Mouse (Mus musculus) small intestine, adult 2 months (tissue): Measurements from ENCODE around the gene N4bp3. TPM values are rescaled to one million over a fixed set of nuclear protein-coding genes. Genes with fewer than 3 reads are reported as not detected.

ENCODE experiments used
- H3K27ac ChIP-seq: fragments of 200-500 bp; 2 replicates; pipeline ENCODE4 v1.5.1; 2012; ENCODE audit warnings: low read depth, low read length, control low read depth, inconsistent platforms; ENCODE audit not compliant: insufficient read depth
- H3K27me3 ChIP-seq: fragments of 200-500 bp; 2 replicates; pipeline ENCODE4 v1.6.1; 2012; ENCODE audit warnings: mild to moderate bottlenecking, moderate library complexity, low read length, inconsistent platforms; ENCODE audit not compliant: control insufficient read depth, insufficient read depth
- H3K36me3 ChIP-seq: fragments of 200-500 bp; 2 replicates; pipeline ENCODE4 v1.6.1; 2012; ENCODE audit warnings: mild to moderate bottlenecking, low read length, control low read depth, inconsistent platforms; ENCODE audit not compliant: control insufficient read depth, insufficient read depth
- H3K4me1 ChIP-seq: fragments of 200-500 bp; 2 replicates; pipeline ENCODE4 v1.6.1; 2012; ENCODE audit warnings: low read length, inconsistent platforms, mixed read lengths; ENCODE audit not compliant: control insufficient read depth, insufficient read depth, insufficient read length
- H3K4me3 ChIP-seq: fragments of 200-500 bp; 2 replicates; pipeline ENCODE4 v1.5.1; 2012; ENCODE audit warnings: low read depth, mild to moderate bottlenecking, control low read depth, inconsistent platforms, low read length, moderate library complexity
- CTCF ChIP-seq: fragments of 200-500 bp; IDR thresholded peaks from 2 replicates; pipeline ENCODE4 v1.5.1; 2012; ENCODE audit warnings: low read depth, mild to moderate bottlenecking, control low read depth, inconsistent platforms, low read length, moderate library complexity, mixed read lengths; ENCODE audit not compliant: insufficient replicate concordance, insufficient read length; ENCODE audit errors: extremely low read depth
- POLR2A ChIP-seq: fragments of 200-500 bp; IDR thresholded peaks from 2 replicates; pipeline ENCODE4 v1.6.1; 2012; ENCODE audit warnings: low read depth, mild to moderate bottlenecking, control low read depth, inconsistent platforms, low read length, moderate library complexity
- WGBS: fragments of 180-500 bp; shearing (Covaris S2); methylation state at CpG from one replicate; pipeline ENCODE4 v1.1.7; 2018; 5-methylcytosine and 5-hydroxymethylcytosine counted together
- polyA plus RNA-seq: library from polyadenylated mRNA; depleted of rRNA; stranded (reverse); fragments of >200 nt; gene quantifications from 2 replicates; pipeline ENCODE4 v1.2.3, GENCODE M21; 2012

The N4bp3 gene
- polyA plus RNA-seq, 1 experiment, result 5.0 TPM

- TF ChIP-seq CTCF (no peak), POLR2A (no peak)
- Histone ChIP-seq H3K4me1 (peaks cover 4% of the 10 kb centered on the region), H3K27me3 (no peaks in the 10 kb centered on the region), H3K36me3 (peaks cover 8% of the 10 kb centered on the region), H3K4me3 (no peak overlapping the region; the same call in 1 of the 2 replicates), H3K27ac (peak overlapping the region; percentile 94)
- 21% methylated on average over 3 of the region's 3 CpGs for WGBS
These were observed 41.3 kb downstream of the N4bp3 start for GRCm38 (mm10) chr11:51609266-51609909.

GRCm38 (mm10) chr11:51607096-51607738 is 43.4 kb downstream of the N4bp3 start:
- 2% methylated on average over 15 of the region's 15 CpGs for WGBS
- H3K27me3 ChIP-seq, result no peaks in the 10 kb centered on the region
- H3K27ac ChIP-seq, result peak overlapping the region; percentile 73
- H3K36me3 ChIP-seq, result peaks cover 27% of the 10 kb centered on the region
- no peak for TF ChIP-seq CTCF
- H3K4me3 ChIP-seq, result peak overlapping the region; percentile 88
- H3K4me1 ChIP-seq, result peaks cover 3% of the 10 kb centered on the region

GRCm38 (mm10) chr11:51606447-51607095 is 44.1 kb downstream of the N4bp3 start, which contains the start of gene Hnrnpab:
Hnrnpab (minus strand) TSS chr11:51606847.
- WGBS, result under 1% methylated on average over 91 of the region's 91 CpGs
- Histone ChIP-seq H3K4me3 (peak within 1 kb of the TSS; percentile 88), H3K4me1 (peaks cover 3% of the 10 kb centered on the region), H3K27ac (peak within 1 kb of the TSS; percentile 79), H3K36me3 (peaks cover 33% of the 10 kb centered on the region), H3K27me3 (no peaks in the 10 kb centered on the region)
- TF ChIP-seq POLR2A (peak; percentile 99), CTCF (no peak)

- peak overlapping the region; percentile 79 for H3K27ac ChIP-seq
- peaks cover 3% of the 10 kb centered on the region for H3K4me1 ChIP-seq
- TF ChIP-seq POLR2A (peak; percentile 72), CTCF (no peak)
- H3K27me3 ChIP-seq, result no peaks in the 10 kb centered on the region
- H3K36me3 ChIP-seq, result peaks cover 40% of the 10 kb centered on the region
- WGBS, result under 1% methylated on average over 81 of the region's 81 CpGs
- peak overlapping the region; percentile 88 for H3K4me3 ChIP-seq
These were observed 44.8 kb downstream of the N4bp3 start for GRCm38 (mm10) chr11:51605602-51606446.

GRCm38 (mm10) chr11:51602253-51602652 is 48.4 kb downstream of the N4bp3 start:
- Histone ChIP-seq H3K4me3 (no peak overlapping the region), H3K36me3 (peaks cover 74% of the 10 kb centered on the region), H3K27ac (no peak overlapping the region), H3K4me1 (no peaks in the 10 kb centered on the region), H3K27me3 (no peaks in the 10 kb centered on the region)
- TF ChIP-seq CTCF, result no peak
- TF ChIP-seq POLR2A, result no peak
- WGBS, result 69% methylated on average over 3 of the region's 3 CpGs

GRCm38 (mm10) chr11:51597553-51597952 is 53.1 kb downstream of the N4bp3 start:
- H3K4me3 ChIP-seq, result no peak overlapping the region
- 69% methylated on average over 2 of the region's 2 CpGs for WGBS
- H3K27ac ChIP-seq, result no peak overlapping the region
- no peak for TF ChIP-seq POLR2A
- no peak for TF ChIP-seq CTCF
- no peaks in the 10 kb centered on the region for H3K27me3 ChIP-seq
- H3K4me1 ChIP-seq, result no peaks in the 10 kb centered on the region
- H3K36me3 ChIP-seq, result peaks cover 86% of the 10 kb centered on the region

- Histone ChIP-seq H3K27me3 (no peaks in the 10 kb centered on the region), H3K36me3 (peaks cover 81% of the 10 kb centered on the region), H3K27ac (no peak overlapping the region), H3K4me3 (no peak overlapping the region), H3K4me1 (no peaks in the 10 kb centered on the region; the same call in 1 of the 2 replicates)
- 86% methylated on average over 1 of the region's 1 CpGs for WGBS
- TF ChIP-seq POLR2A, result no peak
- TF ChIP-seq CTCF, result no peak
These were observed 55.1 kb downstream of the N4bp3 start for GRCm38 (mm10) chr11:51595459-51596083.
